In genomic region chr9:66927696-66928402, GRCm38 (mm10) we compare ENCODE assay signal across 17 mouse cellular contexts. TPM values are rescaled to one million over a fixed set of nuclear protein-coding genes. Genes with fewer than 3 reads are reported as not detected.
DNase-seq lines count a peak whose midpoint lies in the region; ATAC-seq and TF ChIP-seq lines count a peak whose summit lies in the region.
"Had no signal": no experiment of that assay in that cellular context is flagged by ENCODE, and none has a peak within 500 bp of the region (broad histone marks: within the 10 kb centered on the region; RNA-seq: fewer than 3 reads in every experiment).

No protein-coding gene starts in this region.

- peak; percentile 52 for DNase-seq in cerebellum, adult 8-10 months
- no peak for DNase-seq in cerebellum, postnatal 14 days
- DNase-seq in brain, adult 2 months (ENCODE audit: low read depth, low spot score), result peak; percentile 91
- DNase-seq in forebrain, postnatal 0 days, result peak; percentile 68
- no peak for DNase-seq in kidney, postnatal 14 days
- DNase-seq: adrenal gland, adult 2 months; gastrocnemius, postnatal 14 days; kidney, adult 9 months; lung, postnatal 10 days; thymus, postnatal 14 days had no signal

- no peaks in the 10 kb centered on the region for H3K9me3 ChIP-seq in hindbrain, embryonic 16.5 days (ENCODE audit: control insufficient read depth, low read length)
- H3K9me3 ChIP-seq in hindbrain, embryonic 13.5 days, result no peaks in the 10 kb centered on the region
- no peaks in the 10 kb centered on the region for H3K9me3 ChIP-seq in forebrain, postnatal 0 days (ENCODE audit: low read length)
- no peaks in the 10 kb centered on the region for H3K9me3 ChIP-seq in intestine, embryonic 15.5 days
- H3K9me3 ChIP-seq: heart, embryonic 12.5 days; neural tube, embryonic 12.5 days; stomach, embryonic 15.5 days had no signal

- H3K4me1 ChIP-seq in hindbrain, embryonic 16.5 days (ENCODE audit: control insufficient read depth, insufficient read depth, low read depth, low read length), result no peaks in the 10 kb centered on the region
- H3K4me1 ChIP-seq in hindbrain, embryonic 13.5 days (replicated peaks), result 0 out of 2 replicates have a peak, but pooled peaks cover under 1% of the 10 kb centered on the region
- no peaks in the 10 kb centered on the region for H3K4me1 ChIP-seq in forebrain, postnatal 0 days (ENCODE audit: insufficient read depth)
- no peaks in the 10 kb centered on the region for H3K4me1 ChIP-seq in intestine, embryonic 15.5 days (replicated peaks)
- H3K4me1 ChIP-seq: heart, embryonic 12.5 days; neural tube, embryonic 12.5 days; stomach, embryonic 15.5 days had no signal

- H3K4me2 ChIP-seq in hindbrain, embryonic 16.5 days (ENCODE audit: low read length), result no peak overlapping the region
- no peak overlapping the region for H3K4me2 ChIP-seq in hindbrain, embryonic 13.5 days
- H3K4me2 ChIP-seq in forebrain, postnatal 0 days (ENCODE audit: low read depth), result no peak overlapping the region
- no peak overlapping the region for H3K4me2 ChIP-seq in intestine, embryonic 15.5 days (replicated peaks)
- H3K4me2 ChIP-seq: heart, embryonic 12.5 days; neural tube, embryonic 12.5 days; stomach, embryonic 15.5 days had no signal

- H3K9ac ChIP-seq in hindbrain, embryonic 16.5 days (ENCODE audit: low read depth, low read length), result no peak overlapping the region
- no peak overlapping the region for H3K9ac ChIP-seq in hindbrain, embryonic 13.5 days
- no peak overlapping the region for H3K9ac ChIP-seq in forebrain, postnatal 0 days
- H3K9ac ChIP-seq in intestine, embryonic 15.5 days, result no peak overlapping the region
- H3K9ac ChIP-seq: heart, embryonic 12.5 days; liver, embryonic 14.5 days; neural tube, embryonic 12.5 days; stomach, embryonic 15.5 days had no signal

- ATAC-seq in hindbrain, embryonic 16.5 days, result 0 out of 2 replicates have a peak, but pooled peaks have one; percentile 37
- no peak for ATAC-seq in hindbrain, embryonic 13.5 days (ENCODE audit: low FRiP score)
- ATAC-seq in forebrain, postnatal 0 days, result 0 out of 2 replicates have a peak, but pooled peaks have one; percentile 16
- no peak for ATAC-seq in intestine, embryonic 15.5 days

- WGBS in hindbrain, embryonic 16.5 days, result 60% methylated on average over 8 of the region's 8 CpGs
- WGBS in hindbrain, embryonic 13.5 days, result 61% methylated on average over 8 of the region's 8 CpGs
- 44% methylated on average over 8 of the region's 8 CpGs for WGBS in forebrain, postnatal 0 days
- 90% methylated on average over 8 of the region's 8 CpGs for WGBS in intestine, embryonic 15.5 days

- no peaks in the 10 kb centered on the region for H3K27me3 ChIP-seq in hindbrain, embryonic 16.5 days (replicated peaks; ENCODE audit: control insufficient read depth, insufficient read depth, low read length)
- H3K27me3 ChIP-seq in hindbrain, embryonic 13.5 days, result no peaks in the 10 kb centered on the region
- no peaks in the 10 kb centered on the region for H3K27me3 ChIP-seq in forebrain, postnatal 0 days (ENCODE audit: insufficient read depth, low read length)
- no peaks in the 10 kb centered on the region for H3K27me3 ChIP-seq in intestine, embryonic 15.5 days (replicated peaks)
- H3K27me3 ChIP-seq: heart, embryonic 12.5 days; neural tube, embryonic 12.5 days; stomach, embryonic 15.5 days had no signal

- H3K27ac ChIP-seq in hindbrain, embryonic 16.5 days (ENCODE audit: low read depth, low read length), result no peak overlapping the region; the same call in 1 of the 2 replicates
- no peak overlapping the region for H3K27ac ChIP-seq in hindbrain, embryonic 13.5 days
- no peak overlapping the region for H3K27ac ChIP-seq in forebrain, postnatal 0 days (ENCODE audit: low read depth, low read length)
- H3K27ac ChIP-seq in intestine, embryonic 15.5 days, result no peak overlapping the region
- H3K27ac ChIP-seq: liver, embryonic 14.5 days; neural tube, embryonic 12.5 days; stomach, embryonic 15.5 days had no signal

- H3K36me3 ChIP-seq in hindbrain, embryonic 16.5 days (ENCODE audit: control insufficient read depth, insufficient read depth, low read length), result no peaks in the 10 kb centered on the region
- no peaks in the 10 kb centered on the region for H3K36me3 ChIP-seq in hindbrain, embryonic 13.5 days
- no peaks in the 10 kb centered on the region for H3K36me3 ChIP-seq in forebrain, postnatal 0 days (ENCODE audit: insufficient read depth)
- no peaks in the 10 kb centered on the region for H3K36me3 ChIP-seq in intestine, embryonic 15.5 days
- H3K36me3 ChIP-seq: heart, embryonic 12.5 days; neural tube, embryonic 12.5 days; stomach, embryonic 15.5 days had no signal

- TF ChIP-seq CTCF in forebrain, postnatal 0 days (IDR thresholded peaks at IDR 0.05; ENCODE audit: low read depth), result no peak

- H3K4me3 ChIP-seq in hindbrain, embryonic 16.5 days (ENCODE audit: low read length), result no peak overlapping the region
- H3K4me3 ChIP-seq in hindbrain, embryonic 13.5 days, result no peak overlapping the region
- H3K4me3 ChIP-seq in forebrain, postnatal 0 days (ENCODE audit: low read depth, low read length), result no peak overlapping the region
- no peak overlapping the region for H3K4me3 ChIP-seq in intestine, embryonic 15.5 days (replicated peaks)
- H3K4me3 ChIP-seq: heart, embryonic 12.5 days; neural tube, embryonic 12.5 days; stomach, embryonic 15.5 days had no signal

RNA-seq across cellular contexts. Expression of gene Rab8b, which starts 8.4 kb away (rescaled TPM):
- 36.2 and 40.4 TPM in 2 replicates for polyA plus RNA-seq in hindbrain, embryonic 16.5 days (2015; fragmentation: Nextera tagmentation; extraction: Ambion mirVana)
- 37.6 and 38.4 TPM in 2 replicates for polyA plus RNA-seq in hindbrain, embryonic 13.5 days (2015; fragmentation: Nextera tagmentation; extraction: Ambion mirVana)
- 22.2 and 30.7 TPM in 2 replicates for total RNA-seq in forebrain, postnatal 0 days (2014; rRNA removed)
- polyA plus RNA-seq in forebrain, postnatal 0 days (2015; fragmentation: Nextera tagmentation; extraction: Ambion mirVana), result 6.0 and 20.7 TPM in 2 replicates
- polyA plus RNA-seq in intestine, embryonic 15.5 days (2015; fragmentation: Nextera tagmentation; extraction: Ambion mirVana), result 20.5 and 20.6 TPM in 2 replicates

RNA-seq across cellular contexts. Expression of gene Rps27l, which starts 18.0 kb away (rescaled TPM):
- polyA plus RNA-seq in hindbrain, embryonic 16.5 days (2015; fragmentation: Nextera tagmentation; extraction: Ambion mirVana), result 204 and 212 TPM in 2 replicates
- 291 and 315 TPM in 2 replicates for polyA plus RNA-seq in hindbrain, embryonic 13.5 days (2015; fragmentation: Nextera tagmentation; extraction: Ambion mirVana)
- 129 and 139 TPM in 2 replicates for total RNA-seq in forebrain, postnatal 0 days (2014; rRNA removed)
- polyA plus RNA-seq in forebrain, postnatal 0 days (2015; fragmentation: Nextera tagmentation; extraction: Ambion mirVana), result 208 and 277 TPM in 2 replicates
- 830 and 881 TPM in 2 replicates for polyA plus RNA-seq in intestine, embryonic 15.5 days (2015; fragmentation: Nextera tagmentation; extraction: Ambion mirVana)

RNA-seq across cellular contexts. Expression of gene Lactb, which starts 47.4 kb away (rescaled TPM):
- 12.1 and 12.3 TPM in 2 replicates for polyA plus RNA-seq in hindbrain, embryonic 16.5 days (2015; fragmentation: Nextera tagmentation; extraction: Ambion mirVana)
- 12.2 and 12.8 TPM in 2 replicates for polyA plus RNA-seq in hindbrain, embryonic 13.5 days (2015; fragmentation: Nextera tagmentation; extraction: Ambion mirVana)
- 20.3 and 20.7 TPM in 2 replicates for total RNA-seq in forebrain, postnatal 0 days (2014; rRNA removed)
- polyA plus RNA-seq in forebrain, postnatal 0 days (2015; fragmentation: Nextera tagmentation; extraction: Ambion mirVana), result 9.9 and 12.2 TPM in 2 replicates
- 7.2 and 8.2 TPM in 2 replicates for polyA plus RNA-seq in intestine, embryonic 15.5 days (2015; fragmentation: Nextera tagmentation; extraction: Ambion mirVana)

Comparison
In these comparisons a context has a peak if more than half of its experiments do, and no peak if none do; other contexts are left out.
1. DNase-seq: peak in cerebellum, adult 8-10 months (single experiment), brain, adult 2 months (single experiment) and forebrain, postnatal 0 days (single experiment); none in cerebellum, postnatal 14 days (0 of 2) and kidney, postnatal 14 days (single experiment).
2. ATAC-seq: peak in hindbrain, embryonic 16.5 days (single experiment) and forebrain, postnatal 0 days (single experiment); none in hindbrain, embryonic 13.5 days (single experiment) and intestine, embryonic 15.5 days (single experiment).